Mouse (Mus musculus) lung, adult 18-20 months (tissue): Measurements from ENCODE around the gene Frk.
"Not testable (repeated sequence)": the region's sequence is repeated elsewhere in the genome, so short reads cannot be mapped to it uniquely, and the experiment has no call there.

ENCODE experiments used
- DNase-seq, 2 experiments: peaks; one replicate each; pipeline ENCODE4 v3.0.0; 2022; ENCODE audit warnings: mixed read lengths in 2 of 2

Gene Frk

GRCm38 (mm10) chr10:34483297-34484013 is at the start of gene Frk:
Frk (plus strand) TSS chr10:34483399.
- DNase-seq: peak; percentile 18 to 36

GRCm38 (mm10) chr10:34434191-34434590 is 49.0 kb upstream of the Frk start:
- DNase-seq: not testable (repeated sequence)

GRCm38 (mm10) chr10:34449469-34449868 is 33.7 kb upstream of the Frk start:
- DNase-seq: no peak

GRCm38 (mm10) chr10:34461451-34461850 is 21.7 kb upstream of the Frk start:
- DNase-seq: no peak

- DNase-seq: no peak
Measured at GRCm38 (mm10) chr10:34464321-34464720, 18.9 kb upstream of the Frk start.

GRCm38 (mm10) chr10:34469037-34469436 is 14.2 kb upstream of the Frk start:
- no peak for DNase-seq

GRCm38 (mm10) chr10:34479942-34480455 is 3.2 kb upstream of the Frk start:
- DNase-seq: no peak

GRCm38 (mm10) chr10:34484014-34484411 is 814 bp downstream of the Frk start:
- DNase-seq: peak; percentile 33 to 48

- DNase-seq: peak; percentile 31 to 49
Measured at GRCm38 (mm10) chr10:34485079-34485478, 1.9 kb downstream of the Frk start.

GRCm38 (mm10) chr10:34507807-34508206 is 24.6 kb downstream of the Frk start:
- DNase-seq: no peak

- no peak for DNase-seq
Measured at GRCm38 (mm10) chr10:34508593-34508992, 25.4 kb downstream of the Frk start.

- no peak for DNase-seq
Measured at GRCm38 (mm10) chr10:34509256-34509655, 26.1 kb downstream of the Frk start.

- no peak for DNase-seq
Measured at GRCm38 (mm10) chr10:34511192-34511591, 28.0 kb downstream of the Frk start.

GRCm38 (mm10) chr10:34512551-34512950 is 29.4 kb downstream of the Frk start:
- no peak for DNase-seq

- no peak for DNase-seq
Measured at GRCm38 (mm10) chr10:34525598-34525997, 42.4 kb downstream of the Frk start.

GRCm38 (mm10) chr10:34531766-34532165 is 48.6 kb downstream of the Frk start:
- DNase-seq: no peak

GRCm38 (mm10) chr10:34532507-34532906 is 49.3 kb downstream of the Frk start:
- DNase-seq: no peak

- DNase-seq: no peak
Measured at GRCm38 (mm10) chr10:34540687-34541086, 57.5 kb downstream of the Frk start.

GRCm38 (mm10) chr10:34541717-34542490 is 58.7 kb downstream of the Frk start:
- DNase-seq: no peak

- DNase-seq: no peak
Measured at GRCm38 (mm10) chr10:34550612-34551011, 67.4 kb downstream of the Frk start.

GRCm38 (mm10) chr10:34551636-34552035 is 68.4 kb downstream of the Frk start:
- no peak for DNase-seq

GRCm38 (mm10) chr10:34563518-34564176 is 80.4 kb downstream of the Frk start:
- DNase-seq: no peak

- DNase-seq: no peak
Measured at GRCm38 (mm10) chr10:34615474-34615873, 132.3 kb downstream of the Frk start.
